Mouse (Mus musculus) liver, adult (tissue): Measurements from ENCODE around the gene Slc25a27.

Source experiments
- GATA4 ChIP-seq: IDR thresholded peaks from 2 replicates; pipeline ENCODE4 v1.6.1; 2014; ENCODE audit warnings: mild to moderate bottlenecking, low read length; ENCODE audit not compliant: insufficient replicate concordance

Slc25a27 gene

DNA sequence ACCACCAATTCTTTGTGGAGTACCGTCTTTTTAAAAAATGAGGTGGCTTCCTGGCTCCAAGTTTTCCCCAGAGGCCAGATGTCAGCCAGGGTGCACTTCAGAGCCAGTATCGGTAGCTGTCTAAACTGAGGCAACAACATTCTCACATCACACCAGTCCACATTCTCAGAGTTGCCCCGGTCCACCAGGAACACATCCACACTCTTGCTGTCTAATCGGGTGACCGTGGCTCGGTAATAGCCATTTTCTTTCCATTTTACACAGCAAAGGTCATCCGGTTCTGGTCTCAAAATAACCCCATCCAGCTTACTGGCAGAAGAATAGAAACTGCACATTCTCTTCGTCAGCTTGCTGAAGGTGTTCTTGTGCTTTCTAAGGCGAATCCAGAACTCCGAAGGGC lies 38.8 kb downstream of the Slc25a27 start:
- no peak for TF ChIP-seq GATA4

DNA sequence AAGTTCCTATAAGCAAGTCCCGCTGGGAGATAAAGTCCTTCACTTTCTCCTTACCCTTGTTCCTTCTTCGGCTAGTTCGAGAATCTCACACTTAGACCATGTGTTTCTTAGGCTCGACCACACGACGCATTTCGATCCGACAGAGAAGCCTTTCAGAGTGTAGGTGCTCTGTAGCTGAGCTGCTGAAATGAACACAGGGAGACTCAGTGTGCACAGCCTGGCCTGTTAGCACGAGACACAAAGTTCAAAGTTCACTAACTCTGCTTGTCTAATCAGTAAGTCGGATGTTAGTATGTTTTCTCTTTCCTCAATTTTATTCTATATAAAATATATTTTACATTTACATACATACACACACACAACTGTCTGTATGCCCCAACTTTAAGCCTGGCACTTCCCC lies 44.9 kb downstream of the Slc25a27 start:
- TF ChIP-seq GATA4: no peak

DNA sequence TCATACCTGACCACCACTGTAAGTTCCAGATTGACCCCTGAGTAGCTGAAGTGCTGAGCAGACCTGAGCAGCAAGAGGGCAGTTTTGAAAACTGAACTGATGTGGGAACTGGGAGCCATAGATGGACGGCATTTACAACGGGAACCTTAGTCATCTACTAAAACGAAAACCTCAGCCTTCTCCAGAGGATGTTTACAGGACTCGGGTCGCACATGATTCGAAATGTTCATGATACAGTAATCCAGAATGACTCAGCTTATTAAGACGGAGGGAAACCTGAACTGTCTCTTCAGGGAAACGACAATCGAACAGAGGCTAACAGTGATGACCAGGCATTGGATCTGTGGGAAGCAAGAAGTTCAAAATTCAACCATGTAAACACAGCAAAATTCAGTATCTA lies 47.9 kb downstream of the Slc25a27 start:
- TF ChIP-seq GATA4: no peak

DNA sequence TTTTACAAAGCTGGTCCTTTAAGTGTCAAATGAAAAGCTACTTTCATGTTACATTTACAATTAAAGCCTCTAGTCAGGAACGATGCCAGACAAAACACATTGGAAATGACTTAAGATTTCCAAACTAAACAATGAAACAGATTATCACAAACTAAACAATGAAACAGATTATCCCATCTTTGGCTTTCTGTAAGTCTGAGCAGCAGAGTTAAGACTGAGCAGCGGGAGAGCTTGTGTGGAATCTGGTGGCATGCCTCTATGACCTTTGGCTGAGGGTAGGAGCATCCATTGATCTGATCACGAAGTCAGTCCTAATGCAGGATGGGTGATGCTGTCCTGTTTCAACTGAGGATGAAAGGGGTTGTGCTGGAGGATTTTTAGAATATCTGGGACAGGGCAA lies 54.8 kb downstream of the Slc25a27 start:
- TF ChIP-seq GATA4: no peak

DNA sequence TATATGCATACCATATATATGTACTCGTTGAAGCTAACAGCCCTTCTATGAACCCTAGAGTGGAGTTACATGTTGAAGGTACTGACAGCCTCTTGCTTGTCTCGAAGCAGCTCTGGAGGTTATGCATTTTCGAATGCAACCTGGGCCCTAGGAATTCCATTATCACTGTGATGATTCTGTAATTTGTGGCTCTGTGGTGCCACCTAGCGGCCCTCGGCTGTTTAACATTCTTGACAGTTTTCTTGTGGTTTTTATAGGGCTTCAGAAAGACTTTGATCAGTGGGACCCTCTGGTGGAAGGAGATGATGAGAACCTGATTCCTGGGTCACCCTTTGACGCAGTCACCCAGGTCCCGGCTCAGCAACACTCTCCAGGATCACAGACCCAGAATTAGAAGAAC lies 55.4 kb downstream of the Slc25a27 start:
- no peak for TF ChIP-seq GATA4

DNA sequence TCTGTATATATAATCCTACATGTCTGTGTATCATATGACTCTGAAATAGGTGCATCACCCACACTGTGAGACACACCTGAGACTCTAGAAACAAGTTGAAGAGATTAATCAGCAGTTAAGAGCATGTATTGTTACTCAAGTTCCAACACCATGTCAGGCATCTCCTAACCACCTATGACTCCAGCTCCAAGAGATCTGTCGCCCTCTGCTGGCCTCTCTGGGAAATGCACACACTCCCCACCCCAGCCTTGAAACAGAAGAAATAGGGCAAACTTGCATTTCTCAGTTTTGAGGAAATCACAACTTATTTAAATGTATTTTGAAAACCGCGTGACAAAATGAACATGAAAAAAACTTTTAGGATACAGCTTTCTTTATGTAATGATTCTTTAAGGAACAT lies 60.3 kb downstream of the Slc25a27 start:
- TF ChIP-seq GATA4: no peak

DNA sequence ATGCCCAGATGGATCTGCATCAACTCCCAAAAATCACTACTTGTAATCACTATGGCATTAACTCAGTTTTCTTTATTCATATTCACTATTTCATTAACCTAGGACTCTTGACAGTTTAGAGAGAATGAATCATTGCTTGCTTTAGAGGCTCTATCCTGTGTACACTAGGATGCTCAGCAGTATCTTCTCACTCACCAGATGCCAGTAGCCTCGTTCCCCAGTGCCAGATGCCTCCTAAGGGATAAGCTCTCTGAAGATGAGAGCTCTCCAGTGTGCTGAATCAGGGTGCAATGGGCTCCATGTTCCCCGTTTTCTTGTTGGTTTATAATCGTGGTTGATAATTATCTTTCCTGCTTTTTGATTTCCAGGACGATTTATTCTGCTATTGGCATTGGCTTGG lies 68.3 kb downstream of the Slc25a27 start:
- no peak for TF ChIP-seq GATA4

DNA sequence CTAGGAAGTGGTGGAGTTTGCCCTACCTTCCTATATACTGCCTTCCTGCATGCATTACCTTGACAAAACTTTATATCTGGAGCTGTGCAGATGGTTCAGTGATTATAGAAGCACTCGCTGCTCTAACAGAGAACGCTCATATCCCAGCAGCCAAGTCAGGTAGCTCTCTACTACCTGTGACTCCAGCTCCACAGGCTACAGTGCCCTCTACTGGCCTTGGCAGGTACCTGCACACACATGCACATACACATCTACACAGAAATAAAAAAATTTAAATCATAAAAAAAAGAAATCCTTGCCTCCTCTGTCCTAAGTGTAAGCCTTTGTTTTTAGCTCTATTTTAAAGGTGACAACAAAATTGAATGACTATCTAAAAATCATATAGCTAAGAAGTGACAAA lies 69.3 kb downstream of the Slc25a27 start:
- TF ChIP-seq GATA4: no peak

DNA sequence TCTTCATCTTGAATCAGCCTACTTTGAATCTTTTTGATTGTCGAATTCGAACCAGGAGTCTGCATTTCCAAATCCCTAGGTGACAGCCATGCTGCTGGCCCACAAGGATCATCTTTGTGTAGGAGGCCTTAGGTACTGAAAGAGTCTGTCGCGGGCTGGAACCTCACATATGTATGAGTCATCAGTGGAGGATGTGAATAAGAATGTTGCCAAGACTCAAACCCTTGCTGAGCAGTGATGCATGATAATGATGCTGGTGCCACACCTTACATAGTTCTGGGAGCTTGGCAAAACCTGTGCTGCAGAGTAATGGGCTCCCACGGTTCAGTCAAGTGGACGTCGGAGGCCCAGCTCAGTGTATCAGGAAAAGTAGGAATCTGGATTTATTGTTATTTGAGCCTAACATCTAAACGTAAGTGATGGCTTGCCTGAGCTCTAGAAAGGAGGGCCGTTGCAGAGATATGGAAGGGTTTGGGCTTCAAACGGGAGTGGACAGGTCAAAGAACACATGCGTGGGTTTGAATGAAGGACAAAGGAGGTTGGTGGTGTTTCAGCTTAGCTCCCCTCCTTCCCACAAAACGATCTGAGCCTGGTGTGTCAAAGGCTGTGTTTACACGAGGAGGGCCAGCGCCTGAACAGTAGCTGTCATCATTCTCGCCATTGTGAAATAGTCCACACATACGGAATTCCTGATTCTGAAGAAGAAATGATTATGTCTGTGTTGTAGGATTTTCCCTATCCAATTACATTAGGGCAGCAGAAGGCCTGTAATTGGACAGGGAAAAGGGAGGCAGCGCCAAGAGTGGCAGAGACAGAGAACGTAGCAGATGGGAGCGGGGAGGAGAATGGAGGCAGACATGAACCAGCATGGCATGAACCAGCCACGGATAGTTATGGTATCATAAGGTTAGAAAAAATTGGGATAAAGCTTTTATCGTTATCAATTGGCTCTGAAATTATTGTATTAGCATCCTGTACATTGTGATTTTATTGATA lies 74.4 kb downstream of the Slc25a27 start:
- no peak for TF ChIP-seq GATA4
